Mouse (Mus musculus) liver, adult 2 months (tissue): ENCODE data around the gene Asf1a. TPM values are rescaled to one million over a fixed set of nuclear protein-coding genes. Genes with fewer than 3 reads are reported as not detected.

Experiments
- DNase-seq: peaks from one replicate; pipeline ENCODE4 v3.0.0-alpha.2; 2011; ENCODE audit warnings: low read depth, low spot score; ENCODE audit errors: extremely low read depth
- H3K27ac ChIP-seq: fragments of 200-500 bp; replicated peaks from 2 replicates; pipeline ENCODE4 v1.5.1; 2012; ENCODE audit warnings: low read depth, mild to moderate bottlenecking, control low read depth, inconsistent platforms, low read length; ENCODE audit not compliant: insufficient read depth
- H3K27me3 ChIP-seq: fragments of 200-500 bp; 2 replicates; pipeline ENCODE4 v1.6.1; 2012; ENCODE audit warnings: mild to moderate bottlenecking, moderate library complexity, low read length, inconsistent platforms; ENCODE audit not compliant: control insufficient read depth, insufficient read depth
- H3K36me3 ChIP-seq: fragments of 200-500 bp; 2 replicates; pipeline ENCODE4 v1.6.1; 2012; ENCODE audit warnings: low read length, inconsistent platforms; ENCODE audit not compliant: control insufficient read depth, insufficient read depth
- H3K4me1 ChIP-seq: fragments of 200-500 bp; 2 replicates; pipeline ENCODE4 v1.6.1; 2011; ENCODE audit warnings: low read length; ENCODE audit not compliant: control insufficient read depth, insufficient read depth
- H3K4me3 ChIP-seq: fragments of 200-500 bp; 2 replicates; pipeline ENCODE4 v1.5.1; 2011; ENCODE audit warnings: low read depth, mild to moderate bottlenecking, control low read depth, low read length, moderate library complexity; ENCODE audit not compliant: insufficient read depth
- H3K79me2 ChIP-seq: fragments of 200-500 bp; 2 replicates; pipeline ENCODE4 v1.6.1; 2012; ENCODE audit warnings: inconsistent platforms, mild to moderate bottlenecking, low read length, moderate library complexity; ENCODE audit not compliant: control insufficient read depth, insufficient read depth
- H3K9ac ChIP-seq: fragments of 200-500 bp; 2 replicates; pipeline ENCODE4 v1.6.1; 2012; ENCODE audit warnings: low read depth, mild to moderate bottlenecking, control low read depth, inconsistent platforms, low read length
- CTCF ChIP-seq: fragments of 200-500 bp; IDR thresholded peaks from 2 replicates; pipeline ENCODE4 v1.5.1; 2011; ENCODE audit warnings: low read depth, low read length, control low read depth
- POLR2A ChIP-seq: fragments of 200-500 bp; IDR thresholded peaks from 2 replicates; pipeline ENCODE4 v1.6.1; 2011; ENCODE audit warnings: low read length, control low read depth; ENCODE audit not compliant: insufficient read depth; ENCODE audit errors: extremely low read depth
- WGBS: fragments of 180-500 bp; shearing (Covaris S2); methylation state at CpG from one replicate; pipeline ENCODE4 v1.1.7; 2018; 5-methylcytosine and 5-hydroxymethylcytosine counted together
- polyA plus RNA-seq: library from polyadenylated mRNA; depleted of rRNA; stranded (reverse); fragments of >200 nt; gene quantifications from 2 replicates; pipeline ENCODE4 v1.2.3, GENCODE M21; 2012; rRNA removed
- total RNA-seq: library from RNA; depleted of rRNA; stranded (reverse); fragments of >200 nt; gene quantifications from 2 replicates; pipeline ENCODE4 v1.2.3, GENCODE M21; 2014; rRNA removed

The Asf1a gene
- total RNA-seq: 10.5 and 11.2 TPM in 2 replicates
- polyA plus RNA-seq: 2.2 and 3.1 TPM in 2 replicates

GRCm38 (mm10) chr10:53596677-53597120 lies at the start of gene Asf1a:
Asf1a (plus strand) TSS chr10:53596757.
- TF ChIP-seq CTCF (peak; percentile 79), POLR2A (0 out of 2 replicates have a peak, but pooled peaks have one; percentile 45)
- peak within 1 kb of the TSS; percentile 95 for H3K4me3 ChIP-seq
- peaks cover 3% of the 10 kb centered on the region for H3K4me1 ChIP-seq
- peaks cover 5% of the 10 kb centered on the region; the same call in 1 of the 2 replicates for H3K79me2 ChIP-seq
- peak within 1 kb of the TSS; percentile 87 for H3K27ac ChIP-seq
- peaks cover under 1% of the 10 kb centered on the region; the same call in 1 of the 2 replicates for H3K36me3 ChIP-seq
- peak within 1 kb of the TSS; percentile 92 for H3K9ac ChIP-seq
- DNase-seq: peak; percentile 88
- WGBS: under 1% methylated on average over 52 of the region's 52 CpGs
- no peaks in the 10 kb centered on the region for H3K27me3 ChIP-seq

- TF ChIP-seq CTCF (no peak), POLR2A (no peak)
- H3K9ac ChIP-seq: no peak overlapping the region
- no peak for DNase-seq
- H3K36me3 ChIP-seq: peaks cover 7% of the 10 kb centered on the region; the same call in 1 of the 2 replicates
- H3K79me2 ChIP-seq: no peaks in the 10 kb centered on the region
- no peaks in the 10 kb centered on the region for H3K27me3 ChIP-seq
- H3K4me3 ChIP-seq: no peak overlapping the region
- no peaks in the 10 kb centered on the region for H3K4me1 ChIP-seq
- no peak overlapping the region for H3K27ac ChIP-seq
- WGBS: 92% methylated on average over 5 of the region's 5 CpGs
Measured at GRCm38 (mm10) chr10:53562001-53562400, 34.6 kb upstream of the Asf1a start.

GRCm38 (mm10) chr10:53565538-53565937 lies 31.0 kb upstream of the Asf1a start:
- Histone ChIP-seq H3K79me2 (no peaks in the 10 kb centered on the region), H3K27me3 (no peaks in the 10 kb centered on the region), H3K4me1 (no peaks in the 10 kb centered on the region), H3K27ac (no peak overlapping the region), H3K36me3 (peaks cover 7% of the 10 kb centered on the region; the same call in 1 of the 2 replicates), H3K9ac (no peak overlapping the region), H3K4me3 (no peak overlapping the region)
- no peak for TF ChIP-seq CTCF
- TF ChIP-seq POLR2A: no peak
- WGBS: 91% methylated on average over 2 of the region's 2 CpGs
- no peak for DNase-seq

GRCm38 (mm10) chr10:53568531-53568930 lies 28.0 kb upstream of the Asf1a start:
- H3K9ac ChIP-seq: no peak overlapping the region
- H3K36me3 ChIP-seq: no peaks in the 10 kb centered on the region
- H3K27ac ChIP-seq: no peak overlapping the region
- no peaks in the 10 kb centered on the region for H3K4me1 ChIP-seq
- TF ChIP-seq POLR2A: no peak
- TF ChIP-seq CTCF: no peak
- H3K27me3 ChIP-seq: no peaks in the 10 kb centered on the region
- no peaks in the 10 kb centered on the region for H3K79me2 ChIP-seq
- H3K4me3 ChIP-seq: no peak overlapping the region
- DNase-seq: peak; percentile 12

- H3K27me3 ChIP-seq: no peaks in the 10 kb centered on the region
- no peaks in the 10 kb centered on the region for H3K4me1 ChIP-seq
- H3K27ac ChIP-seq: no peak overlapping the region
- no peak for DNase-seq
- WGBS: 49% methylated on average over 7 of the region's 7 CpGs
- no peak overlapping the region for H3K9ac ChIP-seq
- no peak for TF ChIP-seq CTCF
- TF ChIP-seq POLR2A: no peak
- H3K36me3 ChIP-seq: no peaks in the 10 kb centered on the region
- no peaks in the 10 kb centered on the region for H3K79me2 ChIP-seq
- H3K4me3 ChIP-seq: no peak overlapping the region
Measured at GRCm38 (mm10) chr10:53580137-53580536, 16.4 kb upstream of the Asf1a start.

- no peaks in the 10 kb centered on the region for H3K36me3 ChIP-seq
- DNase-seq: no peak
- H3K4me1 ChIP-seq: no peaks in the 10 kb centered on the region
- no peak overlapping the region for H3K27ac ChIP-seq
- H3K9ac ChIP-seq: no peak overlapping the region; the same call in 1 of the 2 replicates
- H3K4me3 ChIP-seq: peak overlapping the region; percentile 36; the same call in 1 of the 2 replicates
- no peaks in the 10 kb centered on the region for H3K27me3 ChIP-seq
- no peak for TF ChIP-seq POLR2A
- no peak for TF ChIP-seq CTCF
- no peaks in the 10 kb centered on the region for H3K79me2 ChIP-seq
- WGBS: 32% methylated on average over 14 of the region's 14 CpGs
Measured at GRCm38 (mm10) chr10:53580621-53581081, 15.9 kb upstream of the Asf1a start.
